Mouse (Mus musculus): ENCODE results near the gene Elp6. TPM values are rescaled to one million over a fixed set of nuclear protein-coding genes. Genes with fewer than 3 reads are reported as not detected.

The Elp6 gene
- total RNA-seq, 2 experiments from 2014 or later = 1.8 to 2.7 TPM

DNA sequence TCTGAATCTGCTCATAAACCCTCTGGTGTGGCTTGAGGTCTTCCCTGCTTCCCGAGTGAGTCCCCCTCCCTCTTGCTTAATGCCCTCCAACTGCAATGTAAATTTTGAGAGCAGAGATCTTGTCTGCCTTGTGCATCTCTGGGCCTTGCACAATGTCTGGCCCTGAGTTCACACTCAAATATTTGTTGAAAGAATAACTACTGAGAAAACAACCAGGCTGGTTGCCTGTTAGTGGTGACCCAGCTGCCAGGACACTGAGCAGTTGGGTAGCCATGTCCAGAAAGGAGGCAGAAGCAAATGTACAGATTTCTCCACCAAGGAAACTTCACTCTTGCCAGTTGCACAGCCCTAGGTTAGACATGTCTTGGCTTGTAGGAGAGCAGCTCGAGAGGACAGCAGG, 53.4 kb downstream of the Elp6 start:
- DNase-seq = no peak

DNA sequence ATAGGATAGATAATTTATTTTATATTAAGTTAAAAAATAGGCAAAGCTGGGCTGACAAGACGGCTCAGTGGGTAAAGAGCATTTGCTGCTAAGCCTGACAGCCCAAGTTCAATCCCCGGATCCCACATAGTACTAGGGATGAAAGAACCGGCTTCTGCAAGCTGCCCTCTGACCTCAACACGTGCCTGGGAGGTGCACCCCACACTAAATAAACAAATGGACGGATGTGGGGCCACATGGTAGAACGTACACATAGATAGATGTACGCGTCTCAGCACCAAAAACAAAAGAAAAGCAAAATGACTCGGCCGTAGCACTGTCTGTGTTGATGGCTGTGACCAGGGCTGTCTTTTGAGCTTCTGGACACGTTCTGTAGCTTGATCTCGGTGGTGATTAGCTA, 56.3 kb downstream of the Elp6 start:
- no peak for DNase-seq

DNA sequence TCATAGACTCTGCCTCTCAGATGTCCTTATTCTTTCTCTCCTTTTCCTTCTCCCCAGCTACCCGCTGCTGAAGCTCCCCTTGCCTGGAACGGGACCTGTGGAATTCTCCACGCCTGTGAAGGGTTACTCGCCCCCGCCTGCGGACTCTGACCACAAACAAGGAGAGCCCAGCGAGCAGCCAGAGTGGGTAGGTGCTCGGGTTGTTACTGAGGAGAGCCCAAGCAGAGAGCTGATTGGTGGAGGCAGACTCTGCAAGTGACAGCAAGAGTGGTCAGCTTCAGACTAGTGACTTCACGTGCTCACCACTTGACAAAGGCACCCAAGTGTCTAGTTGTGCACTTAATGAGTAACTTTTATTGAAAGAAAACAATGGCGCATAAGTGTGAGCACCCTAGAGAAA, 57.4 kb downstream of the Elp6 start:
- no peak for DNase-seq

DNA sequence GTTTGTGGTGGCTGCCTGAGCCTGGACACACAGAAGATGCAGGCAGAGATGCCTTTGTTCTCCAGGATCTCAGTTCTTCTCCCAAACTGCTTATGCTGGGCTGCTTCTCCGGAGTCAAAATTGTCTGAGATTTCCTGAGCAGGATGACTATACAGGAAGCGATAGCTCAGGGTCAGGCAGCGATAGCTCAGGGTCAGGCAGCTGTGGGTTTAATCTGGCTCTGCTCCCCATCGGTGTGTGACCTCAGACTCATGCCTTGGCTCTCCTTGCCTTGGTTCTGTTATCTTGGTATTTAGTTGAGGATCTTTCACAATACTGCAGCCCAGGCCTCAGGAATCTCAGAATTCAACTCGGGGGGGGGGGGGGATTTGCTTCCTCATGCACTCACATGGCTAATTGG, 61.8 kb downstream of the Elp6 start:
- DNase-seq = peak in 1 of 2 experiments; percentile 42

DNA sequence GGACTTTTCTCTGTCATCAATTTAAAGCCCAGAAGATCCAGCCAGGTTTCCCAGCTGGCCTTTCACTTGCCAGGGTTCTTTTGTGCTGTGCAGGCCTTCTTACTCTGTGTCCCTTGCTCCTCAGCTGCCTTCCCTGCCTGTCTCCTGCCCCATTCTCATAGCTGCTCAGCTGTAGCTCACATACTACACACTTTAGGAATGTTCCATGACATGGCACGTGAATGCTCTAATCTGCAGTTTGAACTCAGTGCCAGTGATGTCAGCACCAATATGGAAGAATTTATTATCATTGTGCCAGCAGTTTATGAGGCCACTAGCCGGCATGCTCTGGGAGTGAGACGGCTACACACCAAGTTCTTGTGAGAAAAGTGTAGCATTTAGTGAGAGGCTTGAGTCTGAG, 64.9 kb downstream of the Elp6 start:
- DNase-seq = no peak

Small RNA genes within 50 kb of the gene (microRNA-seq; reads per million reads assigned to microRNA genes)
- 49.7 to 59.2 reads per million in 2 experiments for gene Mir6236

Other genes starting within 250 kb of the Elp6 start
- gene Smarcc1, start 187.5 kb upstream of the Elp6 start, total RNA-seq (2021) = 10 to 100 TPM; 22.9 to 25.5 TPM
- 10 to 100 TPM; 54.4 to 56.4 TPM for gene Dhx30, start 187.3 kb upstream of the Elp6 start, total RNA-seq (2021)
- gene Cspg5, start 61.4 kb upstream of the Elp6 start, total RNA-seq (2021) = under 1 TPM in 1 of 2 experiments, not detected in 1; 0.39 TPM
- 10 to 100 TPM; 23.8 to 31.3 TPM for gene Scap, start 28.1 kb downstream of the Elp6 start, total RNA-seq (2021)
- 10 to 100 TPM; 13.4 to 14.6 TPM for gene Ptpn23, start 103.0 kb downstream of the Elp6 start, total RNA-seq (2021)
- gene Ngp, start 114.6 kb downstream of the Elp6 start, total RNA-seq (2021) = not detected
- 10 to 100 TPM; 12.4 to 14.0 TPM for gene Klhl18, start 171.5 kb downstream of the Elp6 start, total RNA-seq (2021)
- gene Kif9, start 171.8 kb downstream of the Elp6 start, total RNA-seq (2021) = 1 to 10 TPM in 1 of 2 experiments, under 1 TPM in 1; 0.27 to 1.3 TPM
- gene Setd2, start 227.4 kb downstream of the Elp6 start, total RNA-seq (2021) = 10 to 100 TPM; 39.7 to 40.5 TPM

Measured in heart, adult 18-20 months (tissue).